Mouse (Mus musculus): ENCODE measurements at regions not wholly inside any gene's neighbourhood (a gene's known extent, or its start where the extent isn't known, plus 50 kb on each side); places are given as distances from the start of the nearest gene placed in this dataset.

GRCm38 (mm10) chr13:26575890-26576543 is 193.9 kb downstream of the Hdgfl1 start:
- no peak for DNase-seq (ENCODE audit: low read depth, low spot score)
- H3K4me1 ChIP-seq (ENCODE audit: control insufficient read depth in 1 of 2, insufficient read depth in 2 of 2, low read length in 2 of 2), result no peaks in the 10 kb centered on the region
- H3K27me3 ChIP-seq (ENCODE audit: control insufficient read depth in 1 of 2, insufficient read depth in 2 of 2, low read length in 2 of 2), result no peaks in the 10 kb centered on the region
- H3K9ac ChIP-seq (ENCODE audit: control insufficient read depth, low read depth, low read length, poor library complexity, severe bottlenecking), result no peak overlapping the region
- H3K9me3 ChIP-seq (replicated peaks; ENCODE audit: insufficient read depth, low read length), result no peaks in the 10 kb centered on the region
- H3K27ac ChIP-seq (ENCODE audit: control insufficient read depth, low read depth, low read length), result no peak overlapping the region
- no peaks in the 10 kb centered on the region for H3K79me2 ChIP-seq (ENCODE audit: control insufficient read depth, insufficient read depth, low read length, poor library complexity)
- no peak overlapping the region for H3K4me3 ChIP-seq (ENCODE audit: control insufficient read depth in 1 of 2, insufficient read depth in 1 of 2, low read depth in 2 of 2, low read length in 2 of 2)
- H3K36me3 ChIP-seq (ENCODE audit: control insufficient read depth in 1 of 2, insufficient read depth in 2 of 2, low read length in 2 of 2), result no peaks in the 10 kb centered on the region
- TF ChIP-seq SMC3 (IDR thresholded peaks at IDR 0.05; ENCODE audit: low read depth, low read length), result no peak
- no peak for TF ChIP-seq BHLHE40 (IDR thresholded peaks at IDR 0.05; ENCODE audit: borderline replicate concordance, low read depth, low read length)
- TF ChIP-seq ETS1 (IDR thresholded peaks at IDR 0.05; ENCODE audit: low read depth, low read length), result no peak
- no peak for TF ChIP-seq EP300 (IDR thresholded peaks at IDR 0.05; ENCODE audit: low read depth in 1 of 2, low read length in 2 of 2)
- TF ChIP-seq ZKSCAN1 (IDR thresholded peaks at IDR 0.05; ENCODE audit: low read depth, low read length), result no peak
- TF ChIP-seq ZC3H11A (IDR thresholded peaks at IDR 0.05; ENCODE audit: low read depth, low read length), result no peak
- TF ChIP-seq E2F4 (IDR thresholded peaks at IDR 0.05; ENCODE audit: borderline replicate concordance, low read depth, low read length), result no peak
- TF ChIP-seq CHD2 (IDR thresholded peaks at IDR 0.05; ENCODE audit: low read length), result no peak

GRCm38 (mm10) chr13:26569422-26569821 is 200.5 kb downstream of the Hdgfl1 start:
- TF ChIP-seq UBTF (IDR thresholded peaks at IDR 0.05; ENCODE audit: borderline replicate concordance, insufficient read depth, low read depth, low read length) (no peak), E2F4 (IDR thresholded peaks at IDR 0.05; ENCODE audit: borderline replicate concordance, low read depth, low read length) (no peak), MYC (IDR thresholded peaks at IDR 0.05; ENCODE audit: low read depth, low read length) (no peak), SMC3 (IDR thresholded peaks at IDR 0.05; ENCODE audit: low read depth, low read length) (no peak), USF2 (IDR thresholded peaks at IDR 0.05; ENCODE audit: borderline replicate concordance in 1 of 2, insufficient read depth in 1 of 2, low read depth in 1 of 2, low read length in 2 of 2) (no peak), POLR2A (IDR thresholded peaks at IDR 0.05; ENCODE audit: control insufficient read depth in 1 of 2, insufficient read depth in 1 of 2, low read depth in 1 of 2, low read length in 2 of 2, poor library complexity in 1 of 2) (no peak), TAL1 (IDR thresholded peaks at IDR 0.05; ENCODE audit: low read length) (no peak), GABPA (IDR thresholded peaks at IDR 0.05; ENCODE audit: low read depth, low read length) (no peak), ZKSCAN1 (IDR thresholded peaks at IDR 0.05; ENCODE audit: low read depth, low read length) (no peak), MAFK (IDR thresholded peaks at IDR 0.05; ENCODE audit: borderline replicate concordance, low read depth, low read length) (no peak), KAT2A (conservative IDR thresholded peaks at IDR 0.05; ENCODE audit: low read depth, low read length) (no peak), TBP (IDR thresholded peaks at IDR 0.05; ENCODE audit: low read depth, low read length) (no peak)
- H3K9me3 ChIP-seq (replicated peaks; ENCODE audit: insufficient read depth, low read length), result no peaks in the 10 kb centered on the region
- no peak for DNase-seq (ENCODE audit: low read depth, low spot score)

More at GRCm38 (mm10) chr13:26569422-26569821, 200.5 kb downstream of the Hdgfl1 start:
- no peaks in the 10 kb centered on the region for H3K36me3 ChIP-seq (ENCODE audit: control insufficient read depth in 1 of 2, insufficient read depth in 2 of 2, low read length in 2 of 2)
- H3K27ac ChIP-seq (ENCODE audit: control insufficient read depth, low read depth, low read length), result no peak overlapping the region
- no peaks in the 10 kb centered on the region for H3K79me2 ChIP-seq (ENCODE audit: control insufficient read depth, insufficient read depth, low read length, poor library complexity)
- H3K9ac ChIP-seq (ENCODE audit: control insufficient read depth, low read depth, low read length, poor library complexity, severe bottlenecking), result no peak overlapping the region
- H3K4me3 ChIP-seq (ENCODE audit: control insufficient read depth in 1 of 2, insufficient read depth in 1 of 2, low read depth in 2 of 2, low read length in 2 of 2), result no peak overlapping the region
- no peaks in the 10 kb centered on the region for H3K27me3 ChIP-seq (ENCODE audit: control insufficient read depth in 1 of 2, insufficient read depth in 2 of 2, low read length in 2 of 2)
- H3K4me1 ChIP-seq (ENCODE audit: control insufficient read depth in 1 of 2, insufficient read depth in 2 of 2, low read length in 2 of 2), result no peaks in the 10 kb centered on the region

Data from MEL (cell line).